Mouse (Mus musculus): ENCODE data around the gene Rasgef1c.

DNA sequence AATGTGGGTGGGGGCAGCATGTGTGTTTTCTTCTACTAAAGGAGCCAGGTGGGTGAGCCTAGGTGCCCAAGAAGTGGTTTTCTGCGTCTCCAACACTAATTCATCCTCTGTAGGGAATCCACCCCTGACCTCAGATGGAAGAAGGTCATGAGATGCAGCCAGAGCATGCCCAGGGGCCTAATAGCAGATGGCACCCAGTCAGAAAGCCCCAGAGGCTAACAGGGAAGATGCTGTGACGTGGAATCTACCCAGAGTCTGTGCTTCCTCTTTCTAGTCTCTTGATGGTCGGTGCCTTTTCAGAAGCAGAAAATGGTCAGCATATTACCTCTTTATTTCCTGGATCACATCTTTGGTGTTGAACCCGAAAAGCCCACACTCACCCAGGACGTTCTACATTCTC, 42.3 kb downstream of the Rasgef1c start:
- no peak for TF ChIP-seq CTCF (IDR thresholded peaks at IDR 0.05; ENCODE audit: borderline replicate concordance, extremely low read depth, insufficient read depth, insufficient read length)
- no peak for TF ChIP-seq POLR2A (IDR thresholded peaks at IDR 0.05; ENCODE audit: borderline replicate concordance, extremely low read depth, insufficient read depth, insufficient read length, poor library complexity, severe bottlenecking)

Measured in brain, embryonic 14.5 days (tissue).